Mouse (Mus musculus): ENCODE data around the gene Plxnb1. TPM values are rescaled to one million over a fixed set of nuclear protein-coding genes. Genes with fewer than 3 reads are reported as not detected.

Gene Plxnb1
- 14.4 and 15.7 TPM in 2 replicates for polyA plus RNA-seq (2015; fragmentation: Nextera tagmentation; extraction: Ambion mirVana)

DNA sequence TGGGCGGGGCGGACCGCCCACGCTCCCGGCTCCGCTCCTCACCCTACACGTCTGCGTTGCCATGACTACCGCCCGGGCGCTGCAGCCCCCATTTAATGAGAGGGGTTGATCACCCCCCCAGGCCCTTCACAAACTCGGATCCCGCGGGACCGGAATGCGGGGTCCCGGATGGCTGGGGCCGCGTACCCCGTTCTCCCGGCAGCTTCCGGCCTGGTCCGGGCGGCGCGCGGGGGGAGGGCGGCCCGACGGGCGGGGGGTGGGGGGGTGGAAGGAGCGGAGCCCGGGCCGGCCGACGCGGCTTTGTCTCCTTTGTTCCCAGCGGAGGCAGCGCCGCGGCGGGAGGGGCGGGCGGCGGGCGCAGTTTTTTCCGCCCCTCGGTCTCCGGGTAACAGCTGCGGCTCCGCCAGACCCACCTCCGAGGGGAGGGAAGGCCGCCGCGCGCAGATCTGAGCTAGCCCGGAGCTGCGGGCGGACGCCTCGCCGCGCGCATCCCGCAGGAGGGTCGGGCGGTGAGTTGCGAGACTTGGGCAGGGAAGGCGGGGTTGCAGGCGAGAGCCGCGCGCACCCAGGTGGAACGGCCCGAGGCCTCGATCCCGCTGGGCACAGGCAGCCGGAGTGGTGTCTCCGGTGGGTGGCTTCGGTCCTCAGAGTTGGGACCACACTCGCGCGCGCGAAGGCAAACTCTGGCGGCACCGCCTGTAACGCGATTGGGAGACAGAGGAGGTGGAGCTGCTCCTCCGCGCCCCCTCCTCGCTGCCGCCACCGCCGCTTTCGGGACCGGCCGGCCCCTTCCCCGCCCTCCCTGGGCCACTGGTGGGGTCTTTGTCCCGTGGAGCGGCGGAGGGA, at the start of gene Plxnb1:
Plxnb1 (plus strand) TSS at position 253 of the 846 bp plus-strand sequence.
- peaks cover 18% of the 10 kb centered on the region; the same call in 1 of the 2 replicates for H3K36me3 ChIP-seq
- under 1% methylated on average over 87 of the region's 102 CpGs for WGBS
- H3K27ac ChIP-seq (replicated peaks) = peak within 1 kb of the TSS; percentile 99
- peak within 1 kb of the TSS; percentile 82 for H3K9ac ChIP-seq
- peak within 1 kb of the TSS; percentile 76 for H3K4me3 ChIP-seq (replicated peaks)
- no peaks in the 10 kb centered on the region for H3K9me3 ChIP-seq (replicated peaks)
- peak within 1 kb of the TSS; percentile 84 for H3K4me2 ChIP-seq (replicated peaks)
- H3K27me3 ChIP-seq = no peaks in the 10 kb centered on the region
- peak; percentile 64 for ATAC-seq (ENCODE audit: insufficient number of reproducible peaks, low FRiP score, low TSS enrichment, low read depth)
- peaks cover 66% of the 10 kb centered on the region for H3K4me1 ChIP-seq

DNA sequence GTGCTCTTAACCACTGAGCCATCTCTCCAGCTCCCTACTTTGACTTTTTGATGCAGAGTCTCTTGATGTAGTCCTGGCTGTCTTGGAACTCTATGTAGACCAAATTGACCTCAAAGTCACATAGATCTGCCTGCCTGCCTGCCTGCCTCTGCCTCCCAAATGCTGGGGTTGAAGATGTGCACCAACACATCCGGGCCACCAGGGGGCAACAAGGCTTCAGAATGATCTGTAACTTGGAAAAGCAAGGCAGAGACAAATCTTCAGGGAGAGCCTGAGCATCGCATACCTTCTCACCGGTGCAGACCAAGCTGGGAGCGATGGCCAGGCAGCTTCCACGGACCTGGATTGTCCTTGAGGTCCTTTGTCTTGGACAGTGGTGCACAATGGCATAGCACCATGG, 48.9 kb upstream of the Plxnb1 start:
- Histone ChIP-seq H3K27me3 (no peaks in the 10 kb centered on the region), H3K4me3 (replicated peaks) (no peak overlapping the region), H3K27ac (replicated peaks) (no peak overlapping the region), H3K36me3 (peaks cover 2% of the 10 kb centered on the region), H3K4me2 (replicated peaks) (no peak overlapping the region), H3K9ac (no peak overlapping the region), H3K9me3 (replicated peaks) (no peaks in the 10 kb centered on the region), H3K4me1 (0 out of 2 replicates have a peak, but pooled peaks cover under 1% of the 10 kb centered on the region)
- WGBS = 36% methylated on average over 5 of the region's 5 CpGs
- no peak for ATAC-seq (ENCODE audit: insufficient number of reproducible peaks, low FRiP score, low TSS enrichment, low read depth)

DNA sequence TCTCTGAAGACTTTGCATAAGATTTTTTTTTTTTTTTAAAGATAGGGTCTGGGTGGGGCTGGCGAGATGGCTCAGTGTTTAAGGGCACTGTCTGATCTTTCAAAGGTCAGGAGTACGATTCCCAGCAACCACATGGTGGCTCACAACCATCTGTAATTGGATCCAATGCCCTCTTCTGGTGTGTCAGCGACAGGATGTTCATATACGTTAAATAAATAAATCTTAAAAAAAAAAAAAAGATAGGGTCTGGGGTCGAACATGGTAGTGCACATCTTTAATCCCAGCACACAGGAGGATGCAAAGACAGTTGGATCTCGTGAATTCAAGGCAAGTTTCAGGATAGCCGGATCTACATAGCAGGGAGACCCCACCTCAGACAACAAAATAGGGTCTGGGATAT, 45.9 kb upstream of the Plxnb1 start:
- WGBS = 79% methylated on average over 7 of the region's 7 CpGs
- no peaks in the 10 kb centered on the region for H3K9me3 ChIP-seq (replicated peaks)
- H3K36me3 ChIP-seq = peaks cover 13% of the 10 kb centered on the region
- no peaks in the 10 kb centered on the region for H3K27me3 ChIP-seq
- no peak overlapping the region for H3K9ac ChIP-seq
- H3K4me2 ChIP-seq (replicated peaks) = no peak overlapping the region
- H3K4me1 ChIP-seq = peaks cover 14% of the 10 kb centered on the region
- no peak overlapping the region for H3K4me3 ChIP-seq (replicated peaks)
- no peak for ATAC-seq (ENCODE audit: insufficient number of reproducible peaks, low FRiP score, low TSS enrichment, low read depth)
- no peak overlapping the region for H3K27ac ChIP-seq (replicated peaks)

DNA sequence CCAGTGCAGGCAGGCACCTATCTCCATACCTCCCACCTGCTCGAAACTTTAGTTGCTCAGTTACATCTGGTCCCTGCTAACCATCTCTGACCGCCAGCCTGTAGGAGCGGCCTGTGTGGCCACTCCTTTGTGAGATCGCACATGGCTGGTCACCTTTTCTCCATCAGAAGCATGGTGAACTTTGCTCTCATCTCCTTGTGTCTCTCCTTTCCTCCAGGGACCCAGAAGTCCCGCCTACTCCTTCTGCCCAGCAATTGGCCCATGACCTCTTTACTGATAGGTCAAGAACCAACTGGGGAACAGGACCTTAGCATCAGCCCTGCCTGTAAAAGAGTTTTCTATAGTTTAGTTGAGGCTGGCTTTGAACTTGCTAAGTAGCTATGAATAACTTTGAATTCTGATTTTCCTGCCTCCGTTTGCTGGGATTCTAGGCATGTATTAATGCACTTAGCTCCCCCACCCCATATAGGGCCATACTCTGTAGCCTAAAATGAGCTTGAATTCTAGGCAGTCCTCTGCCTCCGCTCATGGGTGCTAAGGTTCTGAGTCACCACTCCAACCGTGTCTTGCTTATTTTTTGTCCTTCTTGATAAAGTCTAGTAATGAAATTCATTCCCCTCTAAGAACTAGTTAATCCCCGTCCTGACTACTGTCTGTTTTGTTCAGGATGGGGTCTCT, 45.1 kb upstream of the Plxnb1 start:
- Histone ChIP-seq H3K9ac (no peak overlapping the region), H3K4me2 (replicated peaks) (no peak overlapping the region), H3K27ac (replicated peaks) (no peak overlapping the region), H3K9me3 (replicated peaks) (no peaks in the 10 kb centered on the region), H3K36me3 (peaks cover 13% of the 10 kb centered on the region), H3K27me3 (no peaks in the 10 kb centered on the region), H3K4me3 (replicated peaks) (no peak overlapping the region), H3K4me1 (peaks cover 22% of the 10 kb centered on the region)
- 81% methylated on average over 9 of the region's 9 CpGs for WGBS
- ATAC-seq (ENCODE audit: insufficient number of reproducible peaks, low FRiP score, low TSS enrichment, low read depth) = no peak

DNA sequence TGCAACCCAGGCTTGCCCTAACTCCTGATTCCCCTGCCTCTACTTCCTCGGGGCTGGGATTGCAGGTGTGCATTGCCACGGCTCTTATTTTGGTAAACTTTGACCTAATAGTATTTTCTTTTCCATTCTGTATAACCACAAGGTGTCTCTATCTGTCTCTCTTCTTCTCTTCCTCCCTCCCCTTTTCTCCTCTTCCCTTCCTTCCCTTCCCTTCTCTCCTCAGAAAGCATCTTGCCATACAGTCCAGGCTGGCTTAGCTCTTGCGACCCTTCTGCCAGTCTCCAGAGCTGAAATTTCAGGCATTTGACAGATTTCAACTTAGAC, 44.6 kb upstream of the Plxnb1 start:
- H3K4me1 ChIP-seq = peaks cover 26% of the 10 kb centered on the region
- no peak overlapping the region for H3K4me2 ChIP-seq (replicated peaks)
- 62% methylated on average over 3 of the region's 3 CpGs for WGBS
- no peak overlapping the region for H3K4me3 ChIP-seq (replicated peaks)
- no peak overlapping the region for H3K27ac ChIP-seq (replicated peaks)
- H3K9me3 ChIP-seq (replicated peaks) = no peaks in the 10 kb centered on the region
- peaks cover 13% of the 10 kb centered on the region for H3K36me3 ChIP-seq
- ATAC-seq (ENCODE audit: insufficient number of reproducible peaks, low FRiP score, low TSS enrichment, low read depth) = no peak
- H3K27me3 ChIP-seq = no peaks in the 10 kb centered on the region
- H3K9ac ChIP-seq = no peak overlapping the region

DNA sequence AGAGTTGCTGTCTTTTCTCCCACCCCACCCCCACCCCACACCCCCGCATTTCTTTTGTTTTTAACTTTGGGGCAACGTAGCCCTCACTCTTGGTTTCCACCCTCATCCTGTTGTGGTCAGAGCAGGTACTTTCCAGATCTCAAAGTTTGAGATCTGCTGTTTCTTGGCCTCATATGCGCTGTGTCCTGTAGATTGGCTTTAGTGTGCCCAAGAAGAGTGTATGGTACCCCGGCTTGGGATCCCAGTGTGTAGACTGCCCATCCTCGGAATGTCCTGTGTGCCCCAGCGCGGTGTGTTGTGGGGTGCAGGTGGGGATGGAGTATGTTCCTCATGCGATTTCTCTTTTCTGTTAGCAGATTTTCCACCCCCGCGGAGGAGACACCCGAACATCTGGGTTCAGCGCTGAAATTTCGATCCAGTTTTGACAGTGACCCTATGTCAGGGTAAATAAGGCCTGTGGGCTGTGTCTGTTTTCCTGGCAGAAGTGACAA, 44.1 kb upstream of the Plxnb1 start:
- H3K36me3 ChIP-seq = peaks cover 15% of the 10 kb centered on the region
- WGBS = 92% methylated on average over 13 of the region's 13 CpGs
- no peak for ATAC-seq (ENCODE audit: insufficient number of reproducible peaks, low FRiP score, low TSS enrichment, low read depth)
- H3K4me1 ChIP-seq = peaks cover 26% of the 10 kb centered on the region
- no peak overlapping the region for H3K9ac ChIP-seq
- no peaks in the 10 kb centered on the region for H3K27me3 ChIP-seq
- no peak overlapping the region for H3K27ac ChIP-seq (replicated peaks)
- no peak overlapping the region for H3K4me3 ChIP-seq (replicated peaks)
- H3K4me2 ChIP-seq (replicated peaks) = no peak overlapping the region
- H3K9me3 ChIP-seq (replicated peaks) = no peaks in the 10 kb centered on the region

DNA sequence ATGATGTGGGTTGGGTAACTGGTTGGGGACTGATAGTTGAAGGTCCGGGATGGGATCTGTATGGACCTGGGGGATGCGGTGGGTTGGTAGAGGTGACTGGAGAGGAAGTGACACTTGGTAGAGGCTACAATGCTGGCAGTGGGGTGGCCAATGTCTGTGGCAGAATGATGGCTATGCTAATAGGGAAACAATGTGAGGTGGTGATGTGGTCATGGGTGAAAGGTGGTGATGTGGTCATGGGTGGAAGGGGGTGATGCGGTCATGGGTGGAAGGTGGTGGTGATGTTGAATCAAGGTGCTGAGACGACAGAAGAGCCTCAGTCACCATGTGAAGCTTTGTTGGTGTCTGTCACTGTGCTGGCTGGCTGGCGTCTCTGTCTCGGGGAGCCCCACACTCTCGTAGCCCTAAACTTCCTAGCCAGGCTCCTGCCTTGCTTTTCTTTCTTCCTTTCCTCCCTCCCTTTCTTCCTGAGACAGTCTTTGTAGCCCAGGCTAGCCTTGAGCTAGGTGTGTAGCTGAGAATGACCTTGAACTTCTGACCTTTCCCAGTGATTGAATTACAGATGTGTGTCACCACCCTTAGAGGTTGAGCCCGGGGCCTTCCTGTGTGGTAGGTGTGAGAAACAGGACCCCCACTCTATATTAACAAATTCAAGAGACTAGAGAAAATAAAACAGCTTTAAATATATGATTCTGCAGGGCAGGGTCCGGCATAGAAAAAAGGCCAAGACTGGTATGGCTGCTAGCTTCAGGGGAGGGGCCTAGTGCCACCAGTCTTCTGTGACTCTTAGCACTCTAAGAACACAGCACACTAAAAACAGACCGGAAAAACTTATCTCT, 43.3 kb upstream of the Plxnb1 start:
- no peak overlapping the region for H3K4me3 ChIP-seq (replicated peaks)
- H3K9me3 ChIP-seq (replicated peaks) = no peaks in the 10 kb centered on the region
- H3K36me3 ChIP-seq = peaks cover 23% of the 10 kb centered on the region
- 90% methylated on average over 10 of the region's 10 CpGs for WGBS
- H3K4me1 ChIP-seq = peaks cover 26% of the 10 kb centered on the region
- no peak overlapping the region for H3K27ac ChIP-seq (replicated peaks)
- H3K4me2 ChIP-seq (replicated peaks) = no peak overlapping the region
- no peak overlapping the region for H3K9ac ChIP-seq
- no peaks in the 10 kb centered on the region for H3K27me3 ChIP-seq
- ATAC-seq (ENCODE audit: insufficient number of reproducible peaks, low FRiP score, low TSS enrichment, low read depth) = no peak

DNA sequence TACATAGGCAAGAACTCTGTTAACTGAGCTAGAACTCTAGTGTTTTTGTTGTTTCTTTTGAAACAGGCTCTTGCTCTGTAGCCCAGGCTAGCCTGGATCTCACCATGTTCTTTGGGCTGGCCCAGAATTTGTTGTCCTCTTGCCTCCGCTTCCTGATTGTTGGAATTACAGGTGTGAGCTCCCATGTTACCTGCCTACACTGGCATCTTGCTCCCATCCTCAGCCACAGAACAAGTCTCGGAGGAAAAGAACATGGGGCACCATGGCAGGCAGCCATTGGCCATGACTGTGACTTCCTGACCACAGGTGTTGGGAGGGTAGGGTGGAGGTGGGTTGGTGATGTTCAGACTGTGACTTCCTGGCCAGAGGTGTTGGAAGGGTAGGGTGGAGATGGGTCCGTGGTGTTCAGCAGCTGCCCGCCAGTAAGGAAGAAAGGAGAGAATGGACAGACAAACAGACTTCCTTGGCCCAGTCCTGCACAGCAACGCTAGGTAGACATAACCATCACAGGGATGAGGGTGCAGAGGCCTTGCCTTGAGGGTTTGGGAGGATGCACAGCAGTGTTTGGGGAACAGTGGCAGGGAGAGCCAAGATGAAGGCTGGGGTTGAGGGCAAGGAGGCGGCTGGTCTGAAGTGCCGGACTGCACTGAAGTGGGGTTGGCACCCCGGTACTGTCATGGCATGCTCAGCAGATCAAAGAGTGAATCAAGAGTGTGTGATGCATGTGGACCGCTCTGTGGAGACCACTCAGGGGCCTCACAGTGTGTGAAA, 42.5 kb upstream of the Plxnb1 start:
- H3K36me3 ChIP-seq = peaks cover 31% of the 10 kb centered on the region
- H3K27ac ChIP-seq (replicated peaks) = peak overlapping the region; percentile 36; the same call in 1 of the 2 replicates
- no peak overlapping the region for H3K4me3 ChIP-seq (replicated peaks)
- no peaks in the 10 kb centered on the region for H3K9me3 ChIP-seq (replicated peaks)
- H3K27me3 ChIP-seq = no peaks in the 10 kb centered on the region
- H3K9ac ChIP-seq = no peak overlapping the region
- no peak for ATAC-seq (ENCODE audit: insufficient number of reproducible peaks, low FRiP score, low TSS enrichment, low read depth)
- peaks cover 26% of the 10 kb centered on the region for H3K4me1 ChIP-seq
- H3K4me2 ChIP-seq (replicated peaks) = no peak overlapping the region
- WGBS = 85% methylated on average over 9 of the region's 9 CpGs

DNA sequence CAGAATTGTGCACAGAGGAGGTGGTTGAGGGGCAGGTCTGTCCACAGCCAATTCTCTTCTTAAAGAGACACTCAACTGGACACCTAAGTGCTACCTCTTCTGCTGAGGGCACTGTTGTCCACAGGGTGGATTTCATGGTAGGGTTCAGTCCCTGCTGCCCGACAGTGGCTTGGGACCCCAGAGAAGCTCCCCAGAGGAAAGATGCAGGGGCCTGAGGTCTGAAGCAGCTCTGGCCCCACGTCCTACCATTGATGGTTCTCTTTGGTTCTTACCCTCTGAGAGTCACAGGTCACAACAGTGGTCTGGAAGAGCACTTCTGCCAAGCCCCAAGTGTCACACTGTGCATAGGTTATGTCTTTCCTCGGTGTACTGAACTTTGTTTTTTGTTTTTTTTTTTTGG, 41.8 kb upstream of the Plxnb1 start:
- Histone ChIP-seq H3K9me3 (replicated peaks) (no peaks in the 10 kb centered on the region), H3K4me2 (replicated peaks) (no peak overlapping the region), H3K27me3 (no peaks in the 10 kb centered on the region), H3K36me3 (peaks cover 38% of the 10 kb centered on the region), H3K27ac (replicated peaks) (0 out of 2 replicates have a peak overlapping the region, but pooled peaks have one; percentile 9), H3K9ac (no peak overlapping the region), H3K4me3 (replicated peaks) (no peak overlapping the region), H3K4me1 (peaks cover 32% of the 10 kb centered on the region)
- no peak for ATAC-seq (ENCODE audit: insufficient number of reproducible peaks, low FRiP score, low TSS enrichment, low read depth)
- WGBS = 69% methylated on average over 3 of the region's 3 CpGs

DNA sequence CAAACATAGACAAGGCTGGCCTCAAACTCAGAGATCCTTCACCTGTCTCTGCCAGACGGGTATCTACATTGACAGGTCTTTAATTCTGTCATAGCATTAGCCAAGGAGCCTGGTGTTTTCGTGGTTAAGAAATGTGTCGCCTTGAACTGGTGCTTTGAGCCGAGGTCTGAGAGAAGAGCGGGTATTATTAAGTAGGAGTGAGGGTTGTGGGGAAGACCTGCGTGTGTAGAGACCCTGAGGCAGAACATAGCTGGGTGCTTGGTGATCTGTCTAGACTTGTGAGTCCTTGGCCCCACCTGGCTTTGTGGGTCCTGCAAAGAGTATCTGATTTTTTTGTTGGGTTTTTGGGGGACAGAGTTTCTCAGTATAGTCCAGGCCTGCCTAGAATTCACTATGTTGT, 41.3 kb upstream of the Plxnb1 start:
- H3K4me2 ChIP-seq (replicated peaks) = no peak overlapping the region
- no peak overlapping the region for H3K4me3 ChIP-seq (replicated peaks)
- no peaks in the 10 kb centered on the region for H3K27me3 ChIP-seq
- H3K4me1 ChIP-seq = peaks cover 37% of the 10 kb centered on the region
- H3K9me3 ChIP-seq (replicated peaks) = no peaks in the 10 kb centered on the region
- no peak overlapping the region for H3K9ac ChIP-seq
- 62% methylated on average over 6 of the region's 6 CpGs for WGBS
- H3K36me3 ChIP-seq = peaks cover 40% of the 10 kb centered on the region
- ATAC-seq (ENCODE audit: insufficient number of reproducible peaks, low FRiP score, low TSS enrichment, low read depth) = no peak
- H3K27ac ChIP-seq (replicated peaks) = peak overlapping the region; percentile 83; the same call in 1 of the 2 replicates
